Mouse (Mus musculus) T-helper 2 cell (primary cell): ENCODE results near the gene Dazap1.

ENCODE experiments used
- in situ Hi-C: fragments of 300-600 bp; cut with MboI, MseI; formaldehyde crosslinking; loops from one replicate; pipeline ENCODE4 v1.15.1; 2025; ENCODE audit warnings: high pct_unique_total_duplicates

Dazap1 gene

GRCm38 (mm10) chr10:80321670-80322581, 60.6 kb downstream of the Dazap1 start:
- in situ Hi-C loops, result no loop called here

- in situ Hi-C loops, result no loop called here
Observed at GRCm38 (mm10) chr10:80322811-80323211, 61.5 kb downstream of the Dazap1 start.

GRCm38 (mm10) chr10:80323261-80324119, 62.2 kb downstream of the Dazap1 start:
- in situ Hi-C loops, result no loop called here

GRCm38 (mm10) chr10:80324120-80325037, 63.1 kb downstream of the Dazap1 start:
- in situ Hi-C loops, result no loop called here

GRCm38 (mm10) chr10:80325045-80325444, 63.8 kb downstream of the Dazap1 start:
- in situ Hi-C loops, result no loop called here

- in situ Hi-C loops, result no loop called here
Observed at GRCm38 (mm10) chr10:80329273-80330081, 68.2 kb downstream of the Dazap1 start, which contains the start of the genes Pcsk4 and Reep6. Gene Pcsk4 (minus strand): TSS chr10:80329498. Gene Reep6 (plus strand): TSS chr10:80329953.

GRCm38 (mm10) chr10:80330084-80330483, 68.8 kb downstream of the Dazap1 start:
- in situ Hi-C loops, result no loop called here

- in situ Hi-C loops, result no loop called here
Observed at GRCm38 (mm10) chr10:80330888-80331287, 69.6 kb downstream of the Dazap1 start.

GRCm38 (mm10) chr10:80331636-80332524, 70.6 kb downstream of the Dazap1 start:
- in situ Hi-C loops, result no loop called here

- in situ Hi-C loops, result no loop called here
Observed at GRCm38 (mm10) chr10:80332525-80332989, 71.3 kb downstream of the Dazap1 start.

GRCm38 (mm10) chr10:80336263-80336662, 75.0 kb downstream of the Dazap1 start:
- in situ Hi-C loops, result no loop called here
